Mouse (Mus musculus) frontal cortex, adult (tissue): ENCODE data around the gene Trpm1.
"Not testable (repeated sequence)": the region's sequence is repeated elsewhere in the genome, so short reads cannot be mapped to it uniquely, and the experiment has no call there.

ENCODE experiments used
- ATAC-seq: cut with Nextera tagmentation; 2 replicates; pipeline ENCODE4 v1.9.2; 2017; ENCODE audit warnings: mild to moderate bottlenecking, moderate library complexity, mixed read lengths; ENCODE audit not compliant: low TSS enrichment

Trpm1 gene

DNA sequence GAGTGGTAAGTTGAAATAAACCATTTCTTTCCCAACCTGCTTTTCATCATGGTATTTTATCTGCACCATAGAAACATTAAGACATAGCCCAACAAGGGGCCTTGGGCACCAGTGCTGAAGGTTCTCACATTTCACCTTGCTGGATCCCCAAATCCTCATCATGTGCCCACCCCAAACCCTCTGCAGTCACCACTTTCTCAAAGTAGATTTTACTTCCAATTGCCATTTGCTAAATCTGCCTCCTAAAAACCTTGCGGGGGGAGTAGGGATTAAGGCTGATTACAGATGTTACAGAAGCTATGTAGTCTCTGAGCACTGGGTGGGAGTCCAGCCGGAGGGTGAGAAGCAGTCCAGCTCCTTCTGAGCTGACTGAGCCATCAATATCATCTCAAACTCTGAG is at the start of gene Trpm1:
Gene Trpm1, plus strand, starts transcription at position 301 of the 400 bp plus-strand sequence.
- ATAC-seq = no peak

GRCm38 (mm10) chr7:64122131-64122715 is 31.4 kb upstream of the Trpm1 start:
- peak; percentile 73; the same call in 1 of the 2 replicates for ATAC-seq

DNA sequence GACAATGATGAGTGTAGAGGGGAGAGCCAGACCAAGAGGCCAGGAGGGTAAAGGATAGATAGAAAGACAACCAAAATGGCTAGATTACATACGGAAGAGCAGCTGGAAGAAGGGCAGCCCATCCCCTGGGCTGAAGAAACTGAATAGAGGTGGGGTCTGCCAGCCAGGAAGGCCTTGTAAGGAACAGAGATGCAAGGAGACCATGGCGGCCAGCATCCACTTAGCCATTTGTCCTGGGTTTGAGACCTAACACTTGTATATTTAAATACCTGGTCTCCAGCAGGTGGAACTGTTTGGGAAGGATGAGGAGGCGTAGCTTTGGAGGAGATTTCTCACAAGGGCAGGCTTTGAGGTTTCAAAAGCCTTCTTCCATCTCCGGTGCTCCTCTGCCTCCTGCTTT is 29.9 kb upstream of the Trpm1 start:
- no peak for ATAC-seq

GRCm38 (mm10) chr7:64125994-64126393 is 27.6 kb upstream of the Trpm1 start:
- not testable (repeated sequence) for ATAC-seq

- no peak for ATAC-seq
Measured at GRCm38 (mm10) chr7:64139866-64140265, 13.8 kb upstream of the Trpm1 start.

- ATAC-seq = no peak
Measured at GRCm38 (mm10) chr7:64141301-64142032, 12.2 kb upstream of the Trpm1 start.

- peak; percentile 64 for ATAC-seq
Measured at GRCm38 (mm10) chr7:64149337-64149736, 4.3 kb upstream of the Trpm1 start.

GRCm38 (mm10) chr7:64149747-64150146 is 3.9 kb upstream of the Trpm1 start:
- peak; percentile 57; the same call in 1 of the 2 replicates for ATAC-seq

GRCm38 (mm10) chr7:64150436-64151080 is 3.1 kb upstream of the Trpm1 start:
- no peak for ATAC-seq

- ATAC-seq = no peak
Measured at GRCm38 (mm10) chr7:64155226-64155625, 1.6 kb downstream of the Trpm1 start.

DNA sequence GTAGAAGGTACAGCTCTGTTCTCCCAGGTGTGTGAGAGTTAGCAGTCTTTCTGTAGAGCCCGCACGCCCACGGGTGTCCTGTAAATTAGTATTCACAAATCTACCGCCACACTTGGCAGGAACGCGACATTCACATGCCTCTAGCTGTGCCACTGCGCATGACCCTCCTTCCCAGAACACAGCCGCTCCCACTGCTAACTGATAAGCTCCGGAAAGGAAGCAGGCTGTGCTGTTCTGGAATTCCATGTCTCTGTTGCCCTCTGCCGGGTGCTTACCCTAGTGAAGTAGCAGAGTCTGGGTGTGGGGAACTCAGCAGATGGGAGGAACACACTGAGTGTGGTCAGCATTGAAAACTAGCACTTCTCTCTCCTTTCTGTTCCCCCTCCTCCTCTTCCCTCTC is 2.1 kb downstream of the Trpm1 start:
- ATAC-seq = peak; percentile 81

DNA sequence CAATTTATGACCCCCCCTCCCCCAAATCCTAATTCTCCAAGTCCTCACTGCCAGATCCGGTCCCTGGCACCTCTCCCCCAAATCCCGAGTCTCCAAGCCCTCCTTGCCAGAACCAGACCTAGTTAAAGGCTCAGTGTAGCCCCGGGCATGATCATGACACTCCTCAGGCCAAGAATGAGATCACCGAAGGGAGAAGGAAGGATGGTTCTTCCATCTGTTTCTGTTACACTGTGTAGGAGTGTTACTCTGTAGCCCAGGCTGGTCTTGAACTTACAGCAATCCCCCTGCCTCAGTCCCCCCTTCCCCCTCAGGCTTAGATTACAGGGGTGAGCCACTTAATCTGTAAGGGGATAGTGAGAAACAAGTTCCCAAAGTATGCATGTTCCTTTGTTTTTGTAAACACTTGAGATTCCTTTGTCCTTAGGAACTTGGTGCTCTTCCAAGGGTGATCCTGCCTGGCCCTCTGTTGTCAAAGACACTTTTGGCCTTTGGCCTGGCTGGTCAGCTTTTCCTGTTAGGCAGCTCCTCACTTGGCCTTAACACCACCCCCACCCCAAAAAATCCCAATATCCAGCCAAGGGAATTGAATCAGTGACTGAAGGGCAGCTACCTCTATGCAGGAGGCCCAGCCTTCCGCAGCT is 2.8 kb downstream of the Trpm1 start:
- no peak for ATAC-seq

GRCm38 (mm10) chr7:64156918-64157690 is 3.5 kb downstream of the Trpm1 start:
- ATAC-seq = no peak

DNA sequence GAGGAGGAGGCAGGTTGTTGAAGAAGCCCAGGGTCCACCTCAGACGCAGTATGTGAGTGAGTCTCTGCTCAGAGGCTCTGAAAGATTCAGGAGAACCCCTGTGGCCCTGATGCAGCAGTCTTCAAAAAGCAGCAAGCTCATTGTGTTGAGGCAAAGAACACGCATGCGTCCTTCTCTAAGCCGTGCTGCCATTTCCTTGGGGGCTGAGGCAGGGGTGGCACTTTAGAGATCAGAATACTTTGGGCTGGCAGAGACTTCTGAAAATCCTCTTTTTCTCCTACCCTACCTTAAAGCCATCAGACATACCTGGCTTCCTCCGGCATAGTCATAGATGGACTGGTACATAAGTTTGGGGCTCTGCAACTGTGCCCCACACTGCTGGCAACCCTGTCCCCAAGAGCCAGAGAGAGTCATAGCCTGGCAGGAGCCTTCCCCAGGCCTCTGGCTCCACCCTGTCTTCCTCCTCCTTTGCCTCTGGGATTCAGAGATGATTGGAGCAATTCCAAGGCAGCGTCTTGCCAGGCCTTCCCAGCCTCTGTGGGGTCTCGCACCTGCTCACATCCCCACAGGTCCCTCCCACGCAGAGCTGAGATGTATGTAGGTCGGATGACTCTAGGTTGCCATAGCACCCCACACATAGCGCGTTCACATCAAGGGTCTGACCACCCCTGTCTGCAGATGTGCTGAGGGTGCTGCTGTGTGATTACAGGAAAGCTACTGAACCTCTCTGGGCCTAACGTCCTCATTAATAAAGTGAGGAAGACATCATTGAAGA is 4.8 kb downstream of the Trpm1 start:
- ATAC-seq = no peak

GRCm38 (mm10) chr7:64159056-64159542 is 5.5 kb downstream of the Trpm1 start:
- ATAC-seq = no peak

- 0 out of 2 replicates have a peak, but pooled peaks have one; percentile 14 for ATAC-seq
Measured at GRCm38 (mm10) chr7:64159612-64160591, 6.3 kb downstream of the Trpm1 start.

DNA sequence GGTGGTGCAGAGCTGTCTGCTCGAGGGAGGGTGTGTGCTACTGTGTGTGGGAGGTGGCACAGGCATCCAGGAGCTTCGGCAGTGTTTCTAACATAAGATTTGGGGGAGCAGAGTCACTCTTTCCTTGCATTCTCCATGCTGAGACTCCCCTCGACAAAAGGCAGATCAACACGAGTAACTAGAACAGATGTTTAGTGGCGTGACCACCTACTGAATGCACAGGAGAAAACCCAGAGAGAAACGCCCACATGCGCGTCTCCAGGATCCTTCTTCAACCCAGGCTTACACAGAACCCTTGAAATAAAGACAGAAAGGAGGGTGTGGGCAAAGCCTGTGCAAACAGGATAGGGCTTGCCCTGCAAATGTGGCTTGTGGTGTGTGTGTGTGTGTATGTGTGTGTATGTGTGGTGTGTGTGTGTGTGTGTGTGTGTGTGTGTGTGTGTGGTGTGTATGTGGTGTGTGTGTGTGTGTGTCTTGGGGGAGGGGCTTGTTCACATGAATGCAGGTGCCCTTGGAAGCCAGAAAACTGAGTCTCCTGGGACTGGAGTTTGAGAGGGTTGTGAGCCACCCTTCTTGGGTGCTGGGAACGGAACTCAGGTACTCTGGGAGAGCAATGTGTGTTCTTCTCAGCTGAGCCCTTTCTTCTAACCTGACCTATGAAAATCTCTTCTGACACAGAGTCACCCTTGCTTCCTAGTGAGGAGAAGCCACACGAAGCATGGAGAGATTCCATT is 7.3 kb downstream of the Trpm1 start:
- ATAC-seq = peak; percentile 70

GRCm38 (mm10) chr7:64161990-64162389 is 8.4 kb downstream of the Trpm1 start:
- ATAC-seq = no peak

DNA sequence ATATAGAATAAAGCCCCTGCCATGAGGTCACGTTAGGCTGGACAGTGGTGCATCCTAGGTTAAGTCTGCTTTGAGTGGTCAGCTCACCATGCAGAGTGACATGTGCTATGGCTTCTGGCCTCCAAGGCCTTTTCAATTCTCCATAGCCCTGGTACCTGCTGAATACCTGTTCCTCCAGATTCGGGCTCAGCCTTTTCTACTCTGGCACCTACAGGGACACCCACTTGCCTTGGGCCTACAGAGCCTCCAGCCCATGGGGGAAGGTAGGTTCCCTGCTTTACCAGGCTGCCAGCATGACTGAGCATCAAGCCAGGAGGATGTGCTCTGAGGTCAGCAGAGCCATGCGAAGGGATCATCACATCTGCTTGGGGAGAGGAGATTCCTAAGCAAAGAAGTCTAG is 9.5 kb downstream of the Trpm1 start:
- no peak for ATAC-seq
